Mouse (Mus musculus) liver, embryonic 16.5 days (tissue): ENCODE measurements around the gene Jph3. TPM values are rescaled to one million over a fixed set of nuclear protein-coding genes. Genes with fewer than 3 reads are reported as not detected.

Experiments used
- ATAC-seq: fragments of 200-750 bp; cut with Nextera tagmentation; 2 replicates; pipeline ENCODE4 v1.8.0; 2017; ENCODE audit warnings: low read depth, mild to moderate bottlenecking, moderate number of reproducible peaks, moderate library complexity
- H3K27ac ChIP-seq: fragments of 300-500 bp; sonication (generic); 2 replicates; pipeline ENCODE4 v1.5.1; 2014; ENCODE audit warnings: mild to moderate bottlenecking, low read length
- H3K27me3 ChIP-seq: fragments of 300-500 bp; sonication (generic); 2 replicates; pipeline ENCODE4 v1.6.1; 2014; ENCODE audit warnings: low read depth, low read length, mixed read lengths; ENCODE audit not compliant: control insufficient read depth, insufficient read depth
- H3K36me3 ChIP-seq: fragments of 300-500 bp; sonication (generic); 2 replicates; pipeline ENCODE4 v1.6.1; 2014; ENCODE audit warnings: mild to moderate bottlenecking; ENCODE audit not compliant: control insufficient read depth, insufficient read depth
- H3K4me1 ChIP-seq: fragments of 300-500 bp; sonication (generic); 2 replicates; pipeline ENCODE4 v1.6.1; 2014; ENCODE audit warnings: low read depth, low read length, mixed read lengths; ENCODE audit not compliant: control insufficient read depth
- H3K4me2 ChIP-seq: fragments of 300-500 bp; sonication (generic); 2 replicates; pipeline ENCODE4 v1.6.1; 2014; ENCODE audit warnings: low read depth, low read length, mixed read lengths
- H3K4me3 ChIP-seq: fragments of 300-500 bp; sonication (generic); 2 replicates; pipeline ENCODE4 v1.5.1; 2014; ENCODE audit warnings: low read depth, mild to moderate bottlenecking, low read length
- H3K9ac ChIP-seq: fragments of 300-500 bp; sonication (generic); 2 replicates; pipeline ENCODE4 v1.6.1; 2014; ENCODE audit warnings: low read depth, low read length
- H3K9me3 ChIP-seq: fragments of 300-500 bp; sonication (generic); replicated peaks from 2 replicates; pipeline ENCODE4 v1.6.1; 2016; ENCODE audit warnings: low read length; ENCODE audit not compliant: control insufficient read depth
- WGBS: fragments of 180-500 bp; shearing (Covaris S2); extraction: QIAGEN DNeasy Blood & Tissue Kit; methylation state at CpG from one replicate; pipeline ENCODE4 v1.1.7; 2014; ENCODE audit not compliant: insufficient replicate concordance; 5-methylcytosine and 5-hydroxymethylcytosine counted together
- polyA plus RNA-seq: library from polyadenylated mRNA; unstranded; fragments of >200 nt; fragmentation: Nextera tagmentation; extraction: Ambion mirVana; gene quantifications from 2 replicates; pipeline ENCODE4 v1.2.1, GENCODE M21; 2015

Jph3 gene
- polyA plus RNA-seq, 1 experiment from 2014 or later = 0.08 TPM

- Histone ChIP-seq H3K9ac (no peak overlapping the region), H3K36me3 (no peaks in the 10 kb centered on the region), H3K4me3 (no peak overlapping the region), H3K4me2 (no peak overlapping the region), H3K9me3 (no peaks in the 10 kb centered on the region), H3K27me3 (no peaks in the 10 kb centered on the region), H3K4me1 (no peaks in the 10 kb centered on the region), H3K27ac (no peak overlapping the region)
- ATAC-seq = no peak
- 53% methylated on average over 7 of the region's 7 CpGs for WGBS
Observed at GRCm38 (mm10) chr8:121762999-121763699, 33.7 kb downstream of the Jph3 start.

GRCm38 (mm10) chr8:121763700-121764013 is 34.2 kb downstream of the Jph3 start:
- Histone ChIP-seq H3K9ac (no peak overlapping the region), H3K27ac (no peak overlapping the region), H3K27me3 (no peaks in the 10 kb centered on the region), H3K4me2 (no peak overlapping the region), H3K36me3 (no peaks in the 10 kb centered on the region), H3K4me1 (no peaks in the 10 kb centered on the region), H3K4me3 (no peak overlapping the region), H3K9me3 (no peaks in the 10 kb centered on the region)
- WGBS = 60% methylated on average over 9 of the region's 9 CpGs
- ATAC-seq = no peak

GRCm38 (mm10) chr8:121765594-121766138 is 36.2 kb downstream of the Jph3 start:
- H3K9ac ChIP-seq = no peak overlapping the region
- no peak overlapping the region for H3K4me3 ChIP-seq
- no peaks in the 10 kb centered on the region for H3K27me3 ChIP-seq
- no peaks in the 10 kb centered on the region for H3K4me1 ChIP-seq
- H3K36me3 ChIP-seq = no peaks in the 10 kb centered on the region
- 60% methylated on average over 7 of the region's 7 CpGs for WGBS
- no peak overlapping the region for H3K27ac ChIP-seq
- no peak overlapping the region for H3K4me2 ChIP-seq
- H3K9me3 ChIP-seq = no peaks in the 10 kb centered on the region
- ATAC-seq = no peak

GRCm38 (mm10) chr8:121769095-121769494 is 39.7 kb downstream of the Jph3 start:
- H3K4me1 ChIP-seq = no peaks in the 10 kb centered on the region

GRCm38 (mm10) chr8:121769621-121770020 is 40.2 kb downstream of the Jph3 start:
- no peaks in the 10 kb centered on the region for H3K9me3 ChIP-seq
- H3K4me3 ChIP-seq = no peak overlapping the region
- no peak overlapping the region for H3K4me2 ChIP-seq
- no peaks in the 10 kb centered on the region for H3K4me1 ChIP-seq
- no peaks in the 10 kb centered on the region for H3K27me3 ChIP-seq
- WGBS = 81% methylated on average over 2 of the region's 2 CpGs
- H3K9ac ChIP-seq = no peak overlapping the region
- H3K36me3 ChIP-seq = no peaks in the 10 kb centered on the region
- no peak overlapping the region for H3K27ac ChIP-seq
- ATAC-seq = no peak

More at GRCm38 (mm10) chr8:121769095-121769494, 39.7 kb downstream of the Jph3 start:
- no peak for ATAC-seq
- Histone ChIP-seq H3K9me3 (no peaks in the 10 kb centered on the region), H3K9ac (no peak overlapping the region), H3K36me3 (no peaks in the 10 kb centered on the region), H3K4me3 (no peak overlapping the region), H3K27me3 (no peaks in the 10 kb centered on the region), H3K4me2 (no peak overlapping the region), H3K27ac (no peak overlapping the region)
- 59% methylated on average over 3 of the region's 3 CpGs for WGBS

GRCm38 (mm10) chr8:121770845-121771752 is 41.7 kb downstream of the Jph3 start:
- Histone ChIP-seq H3K4me1 (no peaks in the 10 kb centered on the region), H3K27ac (no peak overlapping the region), H3K36me3 (no peaks in the 10 kb centered on the region), H3K27me3 (no peaks in the 10 kb centered on the region), H3K4me3 (no peak overlapping the region), H3K9me3 (no peaks in the 10 kb centered on the region), H3K9ac (no peak overlapping the region), H3K4me2 (no peak overlapping the region)
- 25% methylated on average over 19 of the region's 19 CpGs for WGBS
- no peak for ATAC-seq

GRCm38 (mm10) chr8:121773876-121774275 is 44.5 kb downstream of the Jph3 start:
- Histone ChIP-seq H3K36me3 (no peaks in the 10 kb centered on the region), H3K4me2 (no peak overlapping the region), H3K4me1 (no peaks in the 10 kb centered on the region), H3K9me3 (no peaks in the 10 kb centered on the region), H3K27ac (no peak overlapping the region), H3K27me3 (no peaks in the 10 kb centered on the region), H3K9ac (no peak overlapping the region), H3K4me3 (no peak overlapping the region)
- ATAC-seq = no peak
- 68% methylated on average over 12 of the region's 12 CpGs for WGBS

GRCm38 (mm10) chr8:121782493-121782892 is 53.1 kb downstream of the Jph3 start:
- Histone ChIP-seq H3K9me3 (no peaks in the 10 kb centered on the region), H3K4me1 (no peaks in the 10 kb centered on the region), H3K9ac (no peak overlapping the region), H3K4me2 (no peak overlapping the region), H3K27ac (no peak overlapping the region), H3K27me3 (no peaks in the 10 kb centered on the region), H3K36me3 (no peaks in the 10 kb centered on the region), H3K4me3 (no peak overlapping the region)
- ATAC-seq = no peak
- WGBS = 47% methylated on average over 5 of the region's 5 CpGs

- Histone ChIP-seq H3K36me3 (no peaks in the 10 kb centered on the region), H3K9ac (no peak overlapping the region), H3K4me3 (no peak overlapping the region), H3K4me1 (no peaks in the 10 kb centered on the region), H3K9me3 (no peaks in the 10 kb centered on the region), H3K4me2 (no peak overlapping the region), H3K27me3 (no peaks in the 10 kb centered on the region), H3K27ac (no peak overlapping the region)
- WGBS = 43% methylated on average over 10 of the region's 10 CpGs
- ATAC-seq = no peak
Observed at GRCm38 (mm10) chr8:121786542-121786941, 57.1 kb downstream of the Jph3 start.
